Mouse (Mus musculus): ENCODE measurements at regions not wholly inside any gene's neighbourhood (a gene's known extent, or its start where the extent isn't known, plus 50 kb on each side); places are given as distances from the start of the nearest gene placed in this dataset.

DNA sequence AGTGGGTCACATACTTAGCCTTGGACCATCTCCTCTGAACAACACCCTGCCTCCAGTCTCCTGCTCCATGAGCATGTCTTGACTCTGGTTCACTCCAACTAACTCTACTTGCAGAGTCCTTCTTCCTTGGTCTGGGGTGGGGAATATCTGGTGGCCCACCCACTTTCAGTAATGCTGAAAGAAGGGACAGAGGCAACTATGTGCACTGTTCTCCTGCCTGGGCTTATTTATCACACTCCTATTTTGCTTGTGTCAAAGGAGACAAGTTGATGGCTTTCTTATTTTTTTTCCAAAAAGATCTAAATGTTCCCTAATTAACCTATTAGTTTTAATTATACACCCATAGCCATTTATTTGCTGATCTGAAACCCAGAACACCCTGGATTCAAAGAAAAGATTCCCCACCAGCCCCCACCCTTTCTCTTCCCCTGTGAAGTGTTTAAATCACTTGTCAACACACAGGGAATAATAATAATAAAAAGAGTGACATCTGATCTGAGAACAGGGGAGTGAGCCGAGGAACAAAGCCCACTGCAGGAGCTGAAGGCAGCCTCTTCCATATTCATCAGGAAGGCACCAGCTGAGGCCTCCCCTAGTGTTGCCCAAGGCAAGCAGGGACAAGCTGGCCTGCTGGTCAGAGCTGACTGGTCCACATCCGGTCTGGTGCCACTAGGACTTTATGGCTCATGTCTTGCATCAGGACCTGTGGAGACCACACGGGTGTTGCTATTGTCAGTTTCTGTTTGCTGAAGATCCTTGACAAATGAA lies 80.8 kb upstream of the Ncam1 start:
- DNase-seq (ENCODE audit: low spot score in 2 of 2) = no peak

DNA sequence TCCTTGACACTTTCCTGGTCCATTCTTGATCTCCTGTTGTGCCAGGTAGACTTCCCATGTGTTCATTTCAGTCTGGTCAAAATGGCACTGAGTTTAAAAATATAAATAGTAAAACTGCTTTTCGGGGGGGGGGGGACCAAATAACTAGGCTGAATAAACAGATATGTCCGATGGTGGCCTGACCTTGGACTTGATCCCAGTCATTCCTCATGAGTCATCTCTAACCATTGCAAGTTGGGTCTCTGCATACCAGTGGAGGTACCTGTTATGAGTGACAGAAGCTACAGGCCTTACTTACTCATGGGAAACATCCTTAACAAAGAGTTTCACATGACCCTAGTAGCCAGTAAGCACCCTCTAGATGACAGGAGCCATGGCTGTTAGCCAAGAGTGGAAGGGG lies 76.2 kb upstream of the Ncam1 start:
- DNase-seq (ENCODE audit: low spot score in 2 of 2) = no peak

DNA sequence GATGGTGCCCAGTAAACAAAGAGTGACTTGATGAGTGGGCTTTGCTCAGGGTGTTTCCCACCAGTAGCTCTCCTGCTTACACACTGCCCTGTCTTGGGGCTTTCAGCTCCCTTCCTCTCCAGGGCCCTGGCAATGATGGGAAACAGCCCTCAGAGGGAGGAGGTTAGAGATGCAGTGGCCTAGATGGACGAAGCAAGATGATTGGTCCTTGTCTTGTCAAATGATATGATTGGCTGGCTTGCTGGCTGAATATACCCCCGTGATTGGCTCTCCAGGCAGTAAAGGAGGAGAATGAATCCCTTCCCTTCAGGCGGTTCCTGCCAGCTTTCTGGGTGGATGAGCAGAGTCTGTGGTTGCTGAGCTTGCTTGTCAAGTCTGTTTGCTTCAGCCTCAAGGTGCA lies 74.8 kb upstream of the Ncam1 start:
- peak; percentile 46 to 81 for DNase-seq (ENCODE audit: low spot score in 2 of 2)

- DNase-seq (ENCODE audit: low spot score in 2 of 2) = no peak
Measured at GRCm38 (mm10) chr9:49851522-49851921, 52.8 kb upstream of the Ncam1 start.

DNA sequence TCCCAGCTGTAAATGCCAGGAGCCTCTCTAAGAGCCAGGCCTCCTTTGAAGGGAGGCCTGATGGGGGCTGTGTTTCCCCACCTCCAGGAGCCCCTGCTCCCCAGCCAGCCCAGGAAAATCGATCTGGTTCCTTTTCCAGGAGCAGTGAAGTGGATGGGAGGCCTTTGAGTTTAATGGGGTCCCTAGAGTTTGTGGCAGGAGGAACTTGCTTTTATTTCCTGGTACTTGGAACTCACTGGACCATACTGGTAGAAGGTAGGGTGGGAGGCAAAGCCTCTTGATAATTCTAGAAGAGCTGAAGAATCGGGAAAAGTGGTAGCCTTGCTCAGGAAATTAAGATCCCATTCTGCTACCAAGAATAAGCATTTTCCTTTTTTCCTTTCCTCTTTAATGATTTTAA lies 50.7 kb upstream of the Ncam1 start:
- DNase-seq (ENCODE audit: low spot score in 2 of 2) = no peak

GRCm38 (mm10) chr9:49848943-49849342 lies 50.2 kb upstream of the Ncam1 start:
- DNase-seq (ENCODE audit: low spot score in 2 of 2) = no peak

Measured in layer of hippocampus, postnatal 14 days (tissue).